Mouse (Mus musculus): ENCODE measurements at regions not wholly inside any gene's neighbourhood (a gene's known extent, or its start where the extent isn't known, plus 50 kb on each side); places are given as distances from the start of the nearest gene placed in this dataset.

DNA sequence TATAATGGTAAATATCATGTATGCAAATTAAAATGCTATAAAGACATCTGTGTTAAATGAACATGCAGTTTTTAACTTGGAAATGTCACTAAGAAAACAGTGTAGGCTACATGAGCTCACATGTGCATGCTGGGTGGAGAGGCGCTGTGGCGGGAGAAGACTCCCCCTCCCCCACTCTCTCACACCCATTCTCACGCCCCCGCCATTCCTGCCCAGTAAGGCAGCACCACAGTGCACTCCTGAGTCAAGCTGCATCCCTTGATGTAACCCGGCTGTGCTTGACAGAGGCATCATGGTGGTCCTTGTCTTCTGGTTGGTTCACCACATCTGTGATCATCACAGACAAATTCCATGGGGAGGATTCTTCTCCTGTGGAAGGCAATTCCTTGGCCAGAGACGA is 647.1 kb upstream of the Fam19a5 start:
- TF ChIP-seq CTCF (IDR thresholded peaks at IDR 0.05): no peak
- Histone ChIP-seq H3K4me2 (ENCODE audit: low read depth, low read length, poor library complexity, severe bottlenecking) (no peak overlapping the region), H3K27me3 (ENCODE audit: insufficient read depth, low read length) (no peaks in the 10 kb centered on the region), H3K9me3 (ENCODE audit: low read length) (no peaks in the 10 kb centered on the region), H3K9ac (replicated peaks; ENCODE audit: low read length, poor library complexity, severe bottlenecking) (no peak overlapping the region), H3K36me3 (ENCODE audit: insufficient read depth, low read length) (no peaks in the 10 kb centered on the region), H3K4me1 (ENCODE audit: insufficient read depth, low read length) (no peaks in the 10 kb centered on the region), H3K4me3 (ENCODE audit: low read depth, low read length) (no peak overlapping the region), H3K27ac (ENCODE audit: low read depth, low read length) (no peak overlapping the region)
- ATAC-seq (ENCODE audit: low FRiP score) (no peak), DNase-seq (ENCODE audit: low spot score) (no peak)
- 69% methylated on average over 6 of the region's 6 CpGs for WGBS

DNA sequence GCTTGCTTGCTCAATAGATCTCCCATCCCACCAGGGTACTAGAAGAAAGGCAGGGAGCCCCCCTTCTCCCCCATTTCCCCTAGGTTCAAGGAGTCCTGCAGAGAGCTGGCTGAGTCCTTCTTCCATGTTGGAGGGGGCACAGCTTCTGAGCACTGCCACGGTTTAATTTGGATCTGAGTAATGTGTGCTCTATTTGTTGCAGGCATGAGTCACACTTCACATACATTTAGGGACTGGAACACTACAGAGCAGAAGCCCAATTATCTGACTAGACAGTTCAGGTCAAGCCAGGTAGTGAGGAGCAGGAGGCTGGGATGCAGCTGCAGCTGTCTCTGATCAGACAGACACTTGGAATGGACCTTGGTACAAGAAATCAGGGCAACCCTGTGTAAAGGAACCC is 644.1 kb upstream of the Fam19a5 start:
- Histone ChIP-seq H3K36me3 (ENCODE audit: insufficient read depth, low read length) (no peaks in the 10 kb centered on the region), H3K27me3 (ENCODE audit: insufficient read depth, low read length) (no peaks in the 10 kb centered on the region), H3K9me3 (ENCODE audit: low read length) (no peaks in the 10 kb centered on the region), H3K4me1 (ENCODE audit: insufficient read depth, low read length) (no peaks in the 10 kb centered on the region), H3K4me2 (ENCODE audit: low read depth, low read length, poor library complexity, severe bottlenecking) (no peak overlapping the region), H3K9ac (replicated peaks; ENCODE audit: low read length, poor library complexity, severe bottlenecking) (no peak overlapping the region), H3K4me3 (ENCODE audit: low read depth, low read length) (no peak overlapping the region), H3K27ac (ENCODE audit: low read depth, low read length) (no peak overlapping the region)
- WGBS: 52% methylated on average over 1 of the region's 1 CpGs
- TF ChIP-seq CTCF (IDR thresholded peaks at IDR 0.05): no peak
- DNase-seq (ENCODE audit: low spot score) (no peak), ATAC-seq (ENCODE audit: low FRiP score) (no peak)

DNA sequence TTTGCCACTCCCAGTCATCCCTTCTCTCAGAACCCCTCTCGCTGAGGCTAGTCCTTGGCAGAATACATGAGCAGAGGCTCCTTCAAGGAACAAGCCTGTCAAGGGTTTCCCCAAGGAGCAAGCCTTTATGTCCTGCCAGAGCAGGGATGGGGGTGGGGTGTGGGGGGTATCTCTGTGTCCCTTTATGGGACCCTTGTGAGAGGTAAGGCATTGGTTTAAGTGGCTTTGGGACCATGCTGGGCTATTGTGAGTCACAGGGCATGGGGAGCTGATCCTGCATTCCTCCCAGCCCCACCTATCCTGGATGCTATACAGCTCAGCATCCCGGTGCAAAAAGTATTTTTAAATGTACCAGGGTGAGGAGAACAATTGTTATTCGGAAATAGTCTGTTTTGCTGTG is 641.1 kb upstream of the Fam19a5 start:
- H3K27ac ChIP-seq (ENCODE audit: low read depth, low read length): no peak overlapping the region
- DNase-seq (ENCODE audit: low spot score) (no peak), ATAC-seq (ENCODE audit: low FRiP score) (no peak)
- TF ChIP-seq CTCF (IDR thresholded peaks at IDR 0.05): no peak
- no peaks in the 10 kb centered on the region for H3K27me3 ChIP-seq (ENCODE audit: insufficient read depth, low read length)
- H3K36me3 ChIP-seq (ENCODE audit: insufficient read depth, low read length): no peaks in the 10 kb centered on the region
- no peaks in the 10 kb centered on the region for H3K9me3 ChIP-seq (ENCODE audit: low read length)
- no peaks in the 10 kb centered on the region for H3K4me1 ChIP-seq (ENCODE audit: insufficient read depth, low read length)
- no peak overlapping the region for H3K4me2 ChIP-seq (ENCODE audit: low read depth, low read length, poor library complexity, severe bottlenecking)
- no peak overlapping the region for H3K9ac ChIP-seq (replicated peaks; ENCODE audit: low read length, poor library complexity, severe bottlenecking)
- H3K4me3 ChIP-seq (ENCODE audit: low read depth, low read length): no peak overlapping the region
- 29% methylated on average over 3 of the region's 3 CpGs for WGBS

DNA sequence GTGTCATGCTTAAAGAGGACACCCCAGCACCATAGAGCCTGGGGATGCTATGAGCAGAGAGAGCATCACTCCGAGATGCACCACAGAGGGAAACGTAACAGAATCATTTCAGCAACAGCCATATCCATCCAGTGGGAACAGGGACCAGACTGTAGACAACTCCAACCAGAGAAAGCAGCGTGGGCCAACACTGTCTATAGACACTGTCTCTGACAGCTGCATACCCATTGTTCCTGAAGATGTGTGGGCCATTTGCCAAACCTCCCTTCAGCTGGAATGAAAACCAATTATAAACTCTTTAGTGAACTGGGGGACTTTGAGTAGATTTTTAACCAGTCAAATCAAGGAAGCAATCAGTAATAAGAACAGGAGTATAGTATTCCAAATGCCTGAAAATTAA is 630.8 kb upstream of the Fam19a5 start:
- no peak for DNase-seq (ENCODE audit: low spot score)
- no peak for ATAC-seq (ENCODE audit: low FRiP score)
- Histone ChIP-seq H3K27ac (ENCODE audit: low read depth, low read length) (no peak overlapping the region), H3K4me3 (ENCODE audit: low read depth, low read length) (no peak overlapping the region), H3K4me1 (ENCODE audit: insufficient read depth, low read length) (no peaks in the 10 kb centered on the region), H3K9ac (replicated peaks; ENCODE audit: low read length, poor library complexity, severe bottlenecking) (no peak overlapping the region), H3K9me3 (ENCODE audit: low read length) (no peaks in the 10 kb centered on the region), H3K27me3 (ENCODE audit: insufficient read depth, low read length) (no peaks in the 10 kb centered on the region), H3K36me3 (ENCODE audit: insufficient read depth, low read length) (no peaks in the 10 kb centered on the region), H3K4me2 (ENCODE audit: low read depth, low read length, poor library complexity, severe bottlenecking) (no peak overlapping the region)
- TF ChIP-seq CTCF (IDR thresholded peaks at IDR 0.05): no peak
- WGBS: 76% methylated on average over 3 of the region's 3 CpGs

DNA sequence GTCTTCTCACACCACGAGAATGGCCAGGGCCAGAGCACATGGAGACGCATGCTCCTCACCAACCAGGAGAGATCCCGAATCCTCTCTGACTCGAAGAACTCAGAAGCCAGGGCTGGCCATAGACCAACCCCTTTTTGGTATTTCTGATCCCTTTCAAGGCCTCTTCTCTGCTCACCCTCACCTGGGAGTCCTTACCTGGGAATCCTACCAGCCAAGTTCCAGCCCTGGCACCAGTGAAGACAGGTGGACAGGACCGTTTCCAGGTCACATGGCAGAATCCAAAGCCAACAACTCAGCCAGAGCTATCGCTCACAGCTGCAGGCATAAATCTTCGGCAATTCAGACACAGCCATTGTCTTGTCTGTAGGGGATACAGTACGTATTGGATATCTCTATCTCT is 626.2 kb upstream of the Fam19a5 start:
- no peaks in the 10 kb centered on the region for H3K9me3 ChIP-seq (ENCODE audit: low read length)

DNA sequence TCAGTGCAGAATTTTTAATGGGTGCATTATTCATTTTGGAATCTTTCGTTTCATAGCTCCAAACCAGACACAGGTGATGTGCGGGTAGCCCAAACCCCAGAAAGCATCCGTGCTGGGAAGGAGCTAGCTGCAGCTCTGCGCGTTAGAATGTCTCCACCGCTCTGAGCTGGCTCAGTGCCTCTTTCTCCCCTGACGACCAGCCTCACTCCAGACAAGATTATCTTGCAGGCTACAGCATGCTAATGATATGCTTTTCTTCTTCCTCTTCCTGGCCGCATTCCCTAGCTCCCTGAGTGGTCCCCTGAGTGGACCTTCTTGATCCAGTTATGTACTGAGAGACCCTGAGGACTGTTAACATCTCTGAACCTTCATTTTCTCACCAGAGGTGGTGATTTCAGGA is 624.4 kb upstream of the Fam19a5 start:
- ATAC-seq (ENCODE audit: low FRiP score): no peak

More for the DNA sequence above, 626.2 kb upstream of the Fam19a5 start:
- DNase-seq (ENCODE audit: low spot score) (no peak), ATAC-seq (ENCODE audit: low FRiP score) (no peak)
- WGBS: 87% methylated on average over 8 of the region's 8 CpGs
- H3K27me3 ChIP-seq (ENCODE audit: insufficient read depth, low read length): no peaks in the 10 kb centered on the region
- H3K4me3 ChIP-seq (ENCODE audit: low read depth, low read length): no peak overlapping the region
- H3K27ac ChIP-seq (ENCODE audit: low read depth, low read length): no peak overlapping the region
- H3K36me3 ChIP-seq (ENCODE audit: insufficient read depth, low read length): no peaks in the 10 kb centered on the region
- TF ChIP-seq CTCF (IDR thresholded peaks at IDR 0.05): no peak
- H3K9ac ChIP-seq (replicated peaks; ENCODE audit: low read length, poor library complexity, severe bottlenecking): no peak overlapping the region
- peaks cover 8% of the 10 kb centered on the region; the same call in 1 of the 2 replicates for H3K4me1 ChIP-seq (ENCODE audit: insufficient read depth, low read length)
- no peak overlapping the region for H3K4me2 ChIP-seq (ENCODE audit: low read depth, low read length, poor library complexity, severe bottlenecking)

More for the DNA sequence above, 624.4 kb upstream of the Fam19a5 start:
- Histone ChIP-seq H3K4me3 (ENCODE audit: low read depth, low read length) (no peak overlapping the region), H3K9me3 (ENCODE audit: low read length) (no peaks in the 10 kb centered on the region), H3K9ac (replicated peaks; ENCODE audit: low read length, poor library complexity, severe bottlenecking) (no peak overlapping the region), H3K27ac (ENCODE audit: low read depth, low read length) (no peak overlapping the region), H3K4me2 (ENCODE audit: low read depth, low read length, poor library complexity, severe bottlenecking) (no peak overlapping the region), H3K27me3 (ENCODE audit: insufficient read depth, low read length) (no peaks in the 10 kb centered on the region), H3K36me3 (ENCODE audit: insufficient read depth, low read length) (no peaks in the 10 kb centered on the region), H3K4me1 (ENCODE audit: insufficient read depth, low read length) (peaks cover 8% of the 10 kb centered on the region; the same call in 1 of the 2 replicates)
- 18% methylated on average over 8 of the region's 8 CpGs for WGBS
- TF ChIP-seq CTCF (IDR thresholded peaks at IDR 0.05): no peak
- no peak for DNase-seq (ENCODE audit: low spot score)

Data from midbrain, postnatal 0 days (tissue).